Mouse (Mus musculus): ENCODE data around the gene Mtg2. TPM values are rescaled to one million over a fixed set of nuclear protein-coding genes. Genes with fewer than 3 reads are reported as not detected.

Mtg2 gene
- polyA plus RNA-seq, 1 experiment from 2014 or later = 27.3 TPM

GRCm38 (mm10) chr2:180032925-180033324 is 37.5 kb upstream of the Mtg2 start:
- Histone ChIP-seq H3K4me2 (no peak overlapping the region), H3K9me3 (replicated peaks; ENCODE audit: control insufficient read depth, low read length) (no peaks in the 10 kb centered on the region), H3K27me3 (ENCODE audit: control insufficient read depth, insufficient read depth, low read length) (no peaks in the 10 kb centered on the region), H3K4me3 (ENCODE audit: low read depth, low read length) (no peak overlapping the region), H3K36me3 (ENCODE audit: control insufficient read depth, insufficient read depth, low read length) (peaks cover 61% of the 10 kb centered on the region), H3K9ac (ENCODE audit: low read depth, low read length) (no peak overlapping the region), H3K27ac (ENCODE audit: low read depth, low read length) (no peak overlapping the region), H3K4me1 (ENCODE audit: control insufficient read depth, insufficient read depth, low read length) (peaks cover 19% of the 10 kb centered on the region)
- 63% methylated on average over 3 of the region's 3 CpGs for whole genome bisulfite sequencing (ENCODE audit: insufficient replicate concordance)
- no peak for ATAC-seq (replicated peaks; ENCODE audit: insufficient number of reproducible peaks, low FRiP score, low TSS enrichment)

GRCm38 (mm10) chr2:180033956-180034355 is 36.4 kb upstream of the Mtg2 start:
- Histone ChIP-seq H3K4me3 (ENCODE audit: low read depth, low read length) (no peak overlapping the region), H3K27ac (ENCODE audit: low read depth, low read length) (peak overlapping the region; percentile 22; the same call in 1 of the 2 replicates), H3K9ac (ENCODE audit: low read depth, low read length) (no peak overlapping the region), H3K36me3 (ENCODE audit: control insufficient read depth, insufficient read depth, low read length) (peaks cover 66% of the 10 kb centered on the region), H3K4me1 (ENCODE audit: control insufficient read depth, insufficient read depth, low read length) (peaks cover 12% of the 10 kb centered on the region), H3K9me3 (replicated peaks; ENCODE audit: control insufficient read depth, low read length) (no peaks in the 10 kb centered on the region), H3K4me2 (no peak overlapping the region), H3K27me3 (ENCODE audit: control insufficient read depth, insufficient read depth, low read length) (no peaks in the 10 kb centered on the region)
- WGBS (ENCODE audit: insufficient replicate concordance) = 64% methylated on average over 3 of the region's 3 CpGs
- 0 out of 2 replicates have a peak, but pooled peaks have one; percentile 31 for ATAC-seq (replicated peaks; ENCODE audit: insufficient number of reproducible peaks, low FRiP score, low TSS enrichment)

GRCm38 (mm10) chr2:180034753-180035152 is 35.6 kb upstream of the Mtg2 start:
- 59% methylated on average over 5 of the region's 5 CpGs for WGBS (ENCODE audit: insufficient replicate concordance)
- no peak overlapping the region for H3K27ac ChIP-seq (ENCODE audit: low read depth, low read length)
- ATAC-seq (replicated peaks; ENCODE audit: insufficient number of reproducible peaks, low FRiP score, low TSS enrichment) = no peak
- peaks cover 12% of the 10 kb centered on the region for H3K4me1 ChIP-seq (ENCODE audit: control insufficient read depth, insufficient read depth, low read length)
- H3K4me2 ChIP-seq = no peak overlapping the region
- no peaks in the 10 kb centered on the region for H3K27me3 ChIP-seq (ENCODE audit: control insufficient read depth, insufficient read depth, low read length)
- no peak overlapping the region for H3K9ac ChIP-seq (ENCODE audit: low read depth, low read length)
- H3K4me3 ChIP-seq (ENCODE audit: low read depth, low read length) = no peak overlapping the region
- no peaks in the 10 kb centered on the region for H3K9me3 ChIP-seq (replicated peaks; ENCODE audit: control insufficient read depth, low read length)
- H3K36me3 ChIP-seq (ENCODE audit: control insufficient read depth, insufficient read depth, low read length) = peaks cover 60% of the 10 kb centered on the region

GRCm38 (mm10) chr2:180040406-180040805 is 30.0 kb upstream of the Mtg2 start:
- H3K36me3 ChIP-seq (ENCODE audit: control insufficient read depth, insufficient read depth, low read length) = peaks cover 35% of the 10 kb centered on the region
- H3K9ac ChIP-seq (ENCODE audit: low read depth, low read length) = no peak overlapping the region
- H3K27me3 ChIP-seq (ENCODE audit: control insufficient read depth, insufficient read depth, low read length) = no peaks in the 10 kb centered on the region
- no peak for ATAC-seq (replicated peaks; ENCODE audit: insufficient number of reproducible peaks, low FRiP score, low TSS enrichment)
- H3K4me2 ChIP-seq = peak overlapping the region; percentile 96
- peaks cover 15% of the 10 kb centered on the region for H3K4me1 ChIP-seq (ENCODE audit: control insufficient read depth, insufficient read depth, low read length)
- H3K9me3 ChIP-seq (replicated peaks; ENCODE audit: control insufficient read depth, low read length) = no peaks in the 10 kb centered on the region
- WGBS (ENCODE audit: insufficient replicate concordance) = 43% methylated on average over 6 of the region's 6 CpGs
- H3K27ac ChIP-seq (ENCODE audit: low read depth, low read length) = no peak overlapping the region
- H3K4me3 ChIP-seq (ENCODE audit: low read depth, low read length) = no peak overlapping the region

- under 1% methylated on average over 59 of the region's 66 CpGs for WGBS (ENCODE audit: insufficient replicate concordance)
Measured at GRCm38 (mm10) chr2:180041577-180042255, 28.7 kb upstream of the Mtg2 start.

GRCm38 (mm10) chr2:180042256-180042857 is 28.0 kb upstream of the Mtg2 start, which contains the start of the genes Psma7 and Ss18l1:
Gene Psma7 (minus strand): TSS chr2:180042433.
Gene Ss18l1 (plus strand): TSS chr2:180042509.
- no peaks in the 10 kb centered on the region for H3K9me3 ChIP-seq (replicated peaks; ENCODE audit: control insufficient read depth, low read length)
- H3K27ac ChIP-seq (ENCODE audit: low read depth, low read length) = peak within 1 kb of the TSS; percentile 74
- H3K27me3 ChIP-seq (ENCODE audit: control insufficient read depth, insufficient read depth, low read length) = no peaks in the 10 kb centered on the region
- peak within 1 kb of the TSS; percentile 95 for H3K9ac ChIP-seq (ENCODE audit: low read depth, low read length)
- peaks cover 18% of the 10 kb centered on the region for H3K36me3 ChIP-seq (ENCODE audit: control insufficient read depth, insufficient read depth, low read length)
- peak within 1 kb of the TSS; percentile 96 for H3K4me2 ChIP-seq
- H3K4me3 ChIP-seq (ENCODE audit: low read depth, low read length) = peak within 1 kb of the TSS; percentile 72
- under 1% methylated on average over 75 of the region's 78 CpGs for WGBS (ENCODE audit: insufficient replicate concordance)
- peaks cover 15% of the 10 kb centered on the region for H3K4me1 ChIP-seq (ENCODE audit: control insufficient read depth, insufficient read depth, low read length)
- ATAC-seq (replicated peaks; ENCODE audit: insufficient number of reproducible peaks, low FRiP score, low TSS enrichment) = peak; percentile 94

More at GRCm38 (mm10) chr2:180041577-180042255, 28.7 kb upstream of the Mtg2 start:
- Histone ChIP-seq H3K4me1 (ENCODE audit: control insufficient read depth, insufficient read depth, low read length) (peaks cover 15% of the 10 kb centered on the region), H3K36me3 (ENCODE audit: control insufficient read depth, insufficient read depth, low read length) (peaks cover 24% of the 10 kb centered on the region), H3K27ac (ENCODE audit: low read depth, low read length) (peak overlapping the region; percentile 74), H3K9me3 (replicated peaks; ENCODE audit: control insufficient read depth, low read length) (no peaks in the 10 kb centered on the region), H3K9ac (ENCODE audit: low read depth, low read length) (peak overlapping the region; percentile 95), H3K4me2 (peak overlapping the region; percentile 96), H3K4me3 (ENCODE audit: low read depth, low read length) (peak overlapping the region; percentile 72), H3K27me3 (ENCODE audit: control insufficient read depth, insufficient read depth, low read length) (no peaks in the 10 kb centered on the region)
- peak; percentile 53 for ATAC-seq (replicated peaks; ENCODE audit: insufficient number of reproducible peaks, low FRiP score, low TSS enrichment)

GRCm38 (mm10) chr2:180042858-180043515 is 27.4 kb upstream of the Mtg2 start:
- Histone ChIP-seq H3K4me1 (ENCODE audit: control insufficient read depth, insufficient read depth, low read length) (peaks cover 15% of the 10 kb centered on the region), H3K4me3 (ENCODE audit: low read depth, low read length) (peak overlapping the region; percentile 72), H3K9me3 (replicated peaks; ENCODE audit: control insufficient read depth, low read length) (no peaks in the 10 kb centered on the region), H3K27me3 (ENCODE audit: control insufficient read depth, insufficient read depth, low read length) (no peaks in the 10 kb centered on the region), H3K9ac (ENCODE audit: low read depth, low read length) (peak overlapping the region; percentile 95), H3K4me2 (peak overlapping the region; percentile 96), H3K36me3 (ENCODE audit: control insufficient read depth, insufficient read depth, low read length) (peaks cover 11% of the 10 kb centered on the region), H3K27ac (ENCODE audit: low read depth, low read length) (peak overlapping the region; percentile 74)
- under 1% methylated on average over 66 of the region's 66 CpGs for WGBS (ENCODE audit: insufficient replicate concordance)
- peak; percentile 27; the same call in 1 of the 2 replicates for ATAC-seq (replicated peaks; ENCODE audit: insufficient number of reproducible peaks, low FRiP score, low TSS enrichment)

- Histone ChIP-seq H3K27ac (ENCODE audit: low read depth, low read length) (no peak overlapping the region), H3K4me3 (ENCODE audit: low read depth, low read length) (no peak overlapping the region), H3K9me3 (replicated peaks; ENCODE audit: control insufficient read depth, low read length) (no peaks in the 10 kb centered on the region), H3K27me3 (ENCODE audit: control insufficient read depth, insufficient read depth, low read length) (no peaks in the 10 kb centered on the region), H3K4me1 (ENCODE audit: control insufficient read depth, insufficient read depth, low read length) (peaks cover 15% of the 10 kb centered on the region), H3K4me2 (no peak overlapping the region), H3K9ac (ENCODE audit: low read depth, low read length) (no peak overlapping the region), H3K36me3 (ENCODE audit: control insufficient read depth, insufficient read depth, low read length) (no peaks in the 10 kb centered on the region)
- ATAC-seq (replicated peaks; ENCODE audit: insufficient number of reproducible peaks, low FRiP score, low TSS enrichment) = no peak
- WGBS (ENCODE audit: insufficient replicate concordance) = 53% methylated on average over 4 of the region's 4 CpGs
Measured at GRCm38 (mm10) chr2:180045283-180045682, 25.1 kb upstream of the Mtg2 start.
